Mouse (Mus musculus): ENCODE measurements around the gene Zfp384.
"Not testable (repeated sequence)": the region's sequence is repeated elsewhere in the genome, so short reads cannot be mapped to it uniquely, and the experiment has no call there.

Gene Zfp384

DNA sequence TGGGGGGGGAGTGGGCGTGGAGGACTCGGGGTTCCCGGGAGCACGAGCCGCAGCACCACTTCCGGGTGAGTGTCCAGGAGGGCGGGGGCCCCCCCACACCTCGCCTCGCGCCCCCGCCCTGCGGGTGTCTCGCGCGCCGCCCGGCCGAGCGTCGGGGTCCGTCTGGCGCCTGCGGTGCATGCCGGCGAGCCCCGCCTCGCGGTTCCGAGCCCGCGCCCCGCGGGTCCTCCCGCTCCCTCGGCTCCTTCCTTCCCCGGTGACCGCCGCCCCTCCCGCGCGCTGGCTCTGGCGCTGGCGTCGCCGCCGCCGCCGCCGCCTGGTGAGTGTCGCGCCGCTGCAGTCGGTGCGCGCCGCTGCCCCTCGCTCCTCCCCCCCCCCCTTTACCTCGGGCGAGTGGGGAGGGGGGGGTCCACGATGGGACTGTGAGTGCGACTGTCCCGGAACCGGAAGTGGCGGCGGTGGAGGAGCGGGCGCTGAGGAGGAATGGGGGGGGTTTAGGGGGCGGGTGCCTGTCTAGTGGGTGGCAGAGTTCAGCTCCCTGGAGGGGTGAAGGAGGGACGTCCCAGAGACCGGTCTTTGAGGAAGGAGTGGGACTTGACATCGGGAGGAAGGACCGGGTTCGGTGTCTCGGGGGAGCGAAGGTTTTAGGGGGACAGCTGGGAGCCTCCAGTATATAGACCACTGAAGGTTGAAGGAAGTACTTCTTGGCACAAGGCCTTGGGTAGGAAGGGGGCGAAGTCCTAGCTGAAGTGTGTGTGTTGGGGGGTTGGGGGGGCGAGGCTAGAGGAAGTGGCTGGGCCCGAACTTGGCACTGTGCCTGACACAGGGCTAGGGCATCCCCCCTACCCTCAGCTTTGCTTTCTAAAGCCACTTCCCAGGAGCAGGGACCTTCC lies 482 bp downstream of the Zfp384 start:
- no peak for DNase-seq (ENCODE audit: extremely low read depth, low read depth, low spot score)

DNA sequence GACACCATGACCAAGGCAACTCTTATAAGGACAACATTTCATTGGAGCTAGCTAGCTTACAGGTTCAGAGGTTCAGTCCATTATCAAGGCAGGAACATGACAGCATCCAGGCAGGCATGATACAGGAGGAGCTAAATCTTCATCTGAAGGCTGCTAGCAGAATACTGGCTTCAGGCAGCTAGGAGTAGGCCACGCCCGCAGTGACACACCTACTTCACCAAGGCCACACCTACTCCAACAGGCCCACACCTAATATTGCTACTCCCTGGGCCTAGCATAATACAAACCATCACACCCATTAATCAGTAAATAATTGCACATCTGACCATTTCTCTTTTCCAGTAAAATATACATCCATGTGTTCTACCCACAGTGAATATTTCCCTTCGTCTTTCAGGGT lies 8.7 kb downstream of the Zfp384 start:
- no peak for DNase-seq (ENCODE audit: extremely low read depth, low read depth, low spot score)

- DNase-seq (ENCODE audit: extremely low read depth, low read depth, low spot score), result not testable (repeated sequence)
Measured at GRCm38 (mm10) chr6:125030532-125030931, 21.6 kb downstream of the Zfp384 start.

DNA sequence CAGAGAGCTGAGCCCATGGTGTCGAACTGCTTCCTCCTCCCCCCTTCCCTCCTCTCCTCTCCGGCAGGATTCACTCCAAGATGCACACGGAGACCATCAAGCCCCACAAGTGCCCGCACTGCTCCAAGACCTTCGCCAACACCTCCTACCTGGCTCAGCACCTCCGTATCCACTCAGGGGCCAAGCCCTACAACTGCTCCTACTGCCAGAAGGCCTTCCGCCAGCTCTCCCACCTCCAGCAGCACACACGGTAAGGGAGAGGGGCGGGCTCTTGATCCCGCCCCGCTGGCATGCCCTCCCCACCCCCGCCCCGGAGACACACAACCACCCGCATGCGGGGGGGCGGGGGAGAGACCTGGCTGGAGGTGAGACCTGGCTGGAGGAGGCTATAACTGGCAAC lies 22.7 kb downstream of the Zfp384 start:
- no peak for DNase-seq (ENCODE audit: extremely low read depth, low read depth, low spot score)

GRCm38 (mm10) chr6:125038666-125039065 lies 29.7 kb downstream of the Zfp384 start:
- DNase-seq (ENCODE audit: extremely low read depth, low read depth, low spot score), result no peak

DNA sequence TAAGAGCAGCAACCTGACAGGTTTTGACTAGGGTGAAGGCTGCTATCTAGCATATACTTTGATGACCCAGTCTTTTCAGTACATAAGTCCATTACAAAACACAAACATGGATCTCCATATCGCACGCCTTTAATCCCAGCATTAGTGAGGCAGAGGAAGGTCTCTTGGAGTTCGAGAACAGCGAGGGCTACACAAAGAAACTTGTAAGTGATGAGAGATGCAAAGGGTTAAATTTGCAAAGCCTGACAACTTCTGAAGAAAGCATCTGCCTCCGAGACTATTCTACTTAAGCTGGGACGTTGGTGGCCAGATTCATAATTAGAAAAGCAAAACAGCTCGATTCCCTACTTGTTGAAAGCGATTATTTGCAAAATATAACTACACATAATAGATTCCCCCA lies 30.2 kb downstream of the Zfp384 start:
- no peak for DNase-seq (ENCODE audit: extremely low read depth, low read depth, low spot score)

DNA sequence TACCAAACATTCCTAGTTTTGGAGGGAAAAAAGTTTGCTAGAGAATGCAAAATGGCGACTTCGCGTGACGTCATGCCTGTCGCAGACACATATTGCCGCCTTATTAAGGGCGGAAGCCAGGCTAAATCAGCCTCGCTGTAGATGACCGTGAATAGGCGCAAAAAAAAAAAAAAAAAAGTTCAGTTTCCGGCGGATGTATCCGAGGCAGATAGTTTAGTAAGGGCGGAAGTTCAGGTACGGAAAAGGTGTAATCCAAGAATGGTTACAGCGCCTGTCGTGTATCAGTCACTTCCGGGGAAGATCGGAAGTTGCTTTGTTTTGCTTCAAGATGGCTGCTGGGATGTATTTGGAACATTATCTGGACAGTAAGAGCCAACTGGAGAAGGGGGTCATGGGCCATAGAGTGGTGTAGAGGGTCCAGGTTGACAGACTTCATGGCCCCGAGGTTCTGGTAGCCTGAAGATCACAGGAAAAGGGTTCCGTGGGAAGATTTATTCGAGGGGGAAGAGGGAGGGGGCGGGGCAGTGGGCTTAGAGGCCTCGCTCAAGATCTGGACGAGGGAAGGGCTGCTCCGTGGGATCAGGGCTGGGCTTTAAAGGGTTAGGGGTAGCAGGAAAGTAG lies 30.7 kb downstream of the Zfp384 start, which contains the start of gene Ing4:
TSS of gene Ing4 (plus strand) at position 228 of the 621 bp plus-strand sequence.
- DNase-seq (ENCODE audit: extremely low read depth, low read depth, low spot score), result peak; percentile 99

DNA sequence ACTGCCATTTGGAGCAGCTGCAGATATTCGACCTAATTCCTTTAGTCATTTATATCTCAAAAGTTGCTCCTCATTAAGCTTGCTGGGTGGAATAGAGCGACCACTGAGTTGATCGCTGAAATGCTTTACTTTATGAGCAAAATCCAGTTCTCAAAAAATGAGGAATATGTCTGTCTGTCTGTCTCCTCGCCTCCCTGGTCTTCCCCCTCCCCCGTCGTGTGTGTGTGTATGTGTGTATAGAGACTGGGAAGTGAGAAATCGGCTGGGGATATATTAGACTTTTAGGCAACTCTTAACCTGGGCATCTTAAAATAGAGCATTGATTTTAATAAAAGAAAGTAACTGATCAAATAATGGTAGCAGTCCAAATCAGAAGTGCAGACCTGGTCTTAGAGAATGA lies 31.3 kb downstream of the Zfp384 start:
- DNase-seq (ENCODE audit: extremely low read depth, low read depth, low spot score), result no peak

- DNase-seq (ENCODE audit: extremely low read depth, low read depth, low spot score), result peak; percentile 89
Measured at GRCm38 (mm10) chr6:125041047-125041446, 32.1 kb downstream of the Zfp384 start.

DNA sequence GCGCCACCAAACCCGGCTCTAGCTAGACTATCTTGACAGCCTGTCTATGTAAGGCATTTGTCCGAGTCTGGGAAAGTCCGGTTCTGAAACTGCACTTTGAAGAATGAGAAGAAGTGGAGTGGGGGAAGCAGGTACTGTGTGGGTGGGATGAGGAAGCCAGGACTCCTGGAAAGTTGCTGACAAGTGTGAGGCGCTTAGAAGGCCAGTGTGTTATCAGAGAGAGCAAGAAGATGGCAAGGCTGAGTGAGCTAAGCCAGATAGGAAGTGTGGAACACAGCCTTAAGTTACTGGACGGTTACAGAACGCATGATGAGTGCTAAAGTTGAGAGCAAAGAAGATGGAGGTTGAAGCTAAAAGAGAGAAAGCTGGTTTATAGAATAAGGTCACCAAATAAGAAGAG lies 33.1 kb downstream of the Zfp384 start:
- no peak for DNase-seq (ENCODE audit: extremely low read depth, low read depth, low spot score)

GRCm38 (mm10) chr6:125046691-125047090 lies 37.7 kb downstream of the Zfp384 start:
- no peak for DNase-seq (ENCODE audit: extremely low read depth, low read depth, low spot score)

DNA sequence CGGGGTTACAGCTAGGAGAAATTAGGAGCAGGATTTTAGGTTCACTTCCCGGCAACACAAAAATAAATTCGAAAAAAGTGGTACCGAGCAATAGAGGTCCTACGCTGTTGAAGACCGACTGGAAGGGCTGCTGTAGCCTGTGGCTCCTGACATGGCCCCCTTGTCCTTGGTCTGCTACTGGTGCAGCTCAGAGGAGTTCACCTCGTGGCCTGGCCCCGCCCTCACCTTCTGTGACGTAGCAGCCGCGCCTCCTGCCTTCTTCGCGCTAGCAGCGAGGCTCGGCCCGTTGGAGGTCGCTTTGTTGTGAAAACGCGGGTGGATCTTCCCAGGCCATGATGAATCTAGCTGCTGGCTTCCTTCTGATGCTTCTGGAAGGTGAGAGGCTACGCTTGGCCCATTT lies 40.7 kb downstream of the Zfp384 start, which contains the start of gene Acrbp:
TSS of gene Acrbp (plus strand) at position 12 of the 400 bp plus-strand sequence.
- DNase-seq (ENCODE audit: extremely low read depth, low read depth, low spot score), result no peak

- DNase-seq (ENCODE audit: extremely low read depth, low read depth, low spot score), result no peak
Measured at GRCm38 (mm10) chr6:125051237-125051636, 42.3 kb downstream of the Zfp384 start.

DNA sequence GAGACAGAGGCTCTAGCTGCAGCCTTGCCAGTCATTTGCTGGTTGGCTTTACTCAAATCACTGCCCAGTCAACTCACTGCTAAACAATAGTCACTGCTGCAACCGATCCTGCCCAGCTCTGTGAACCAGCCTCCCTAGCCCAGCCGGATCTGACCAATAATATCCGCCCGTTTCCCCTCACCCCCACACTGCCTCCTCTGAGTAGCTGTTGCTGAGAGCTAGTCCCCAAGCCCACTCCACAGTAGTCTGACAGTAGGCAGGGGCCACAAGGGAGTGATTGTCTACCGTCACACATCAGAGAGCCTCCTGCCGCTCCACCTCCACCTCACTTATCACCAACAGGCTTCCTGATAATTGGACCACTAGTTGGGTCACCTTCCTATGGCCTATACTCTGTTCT lies 52.5 kb downstream of the Zfp384 start:
- no peak for DNase-seq (ENCODE audit: extremely low read depth, low read depth, low spot score)

- DNase-seq (ENCODE audit: extremely low read depth, low read depth, low spot score), result no peak
Measured at GRCm38 (mm10) chr6:125062511-125062910, 53.6 kb downstream of the Zfp384 start.

DNA sequence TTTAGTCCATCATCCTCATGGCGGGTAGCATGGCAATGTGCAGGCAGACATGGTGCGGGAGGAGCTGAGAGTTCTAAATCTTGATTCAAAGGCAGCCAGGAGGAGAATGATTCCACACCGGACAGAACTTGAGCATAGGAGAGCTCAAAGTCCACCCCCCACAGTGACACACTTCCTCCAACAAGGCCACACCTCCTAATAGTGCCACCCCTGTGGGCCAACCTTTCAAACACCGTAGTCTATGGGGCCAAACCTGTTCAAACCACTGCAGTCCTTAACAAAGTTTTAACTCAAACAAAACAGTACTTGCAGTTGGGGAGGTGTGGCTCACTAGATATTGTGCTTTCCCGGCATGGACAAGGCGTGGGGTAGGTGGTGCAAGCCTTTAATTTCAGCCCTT lies 55.0 kb downstream of the Zfp384 start:
- no peak for DNase-seq (ENCODE audit: extremely low read depth, low read depth, low spot score)

- DNase-seq (ENCODE audit: extremely low read depth, low read depth, low spot score), result not testable (repeated sequence)
Measured at GRCm38 (mm10) chr6:125065223-125065622, 56.3 kb downstream of the Zfp384 start.

- DNase-seq (ENCODE audit: extremely low read depth, low read depth, low spot score), result no peak
Measured at GRCm38 (mm10) chr6:125067571-125067995, 58.6 kb downstream of the Zfp384 start, which contains the start of gene Lpar5. Lpar5 (plus strand) TSS chr6:125067920.

GRCm38 (mm10) chr6:125071170-125071895 lies 62.4 kb downstream of the Zfp384 start:
- no peak for DNase-seq (ENCODE audit: extremely low read depth, low read depth, low spot score)

DNA sequence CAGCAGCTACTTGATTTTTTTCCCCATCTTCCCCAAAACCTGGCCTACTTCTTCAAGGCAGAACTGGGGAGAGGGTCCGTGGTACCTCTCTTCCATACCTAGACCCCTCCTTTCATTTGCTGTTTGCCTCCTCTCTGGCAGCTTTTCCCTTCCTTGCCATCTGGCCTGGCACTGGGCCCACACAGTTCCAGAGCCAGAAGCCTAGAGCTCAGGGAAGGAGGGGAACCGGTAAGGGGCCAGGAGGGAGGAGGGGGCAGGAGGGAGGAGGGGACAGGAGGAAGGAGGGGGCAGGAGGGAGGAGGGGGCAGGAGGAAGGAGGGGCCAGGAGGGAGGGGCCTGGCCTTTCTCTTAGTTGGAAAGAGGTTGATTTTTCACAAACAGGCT lies 62.9 kb downstream of the Zfp384 start:
- DNase-seq (ENCODE audit: extremely low read depth, low read depth, low spot score), result no peak

- no peak for DNase-seq (ENCODE audit: extremely low read depth, low read depth, low spot score)
Measured at GRCm38 (mm10) chr6:125073825-125074224, 64.9 kb downstream of the Zfp384 start.
